Mouse (Mus musculus): ENCODE data around the gene Sat2.
A peak's percentile ranks its signal among the peaks of the same experiment; 100 is the strongest.

The Sat2 gene

DNA sequence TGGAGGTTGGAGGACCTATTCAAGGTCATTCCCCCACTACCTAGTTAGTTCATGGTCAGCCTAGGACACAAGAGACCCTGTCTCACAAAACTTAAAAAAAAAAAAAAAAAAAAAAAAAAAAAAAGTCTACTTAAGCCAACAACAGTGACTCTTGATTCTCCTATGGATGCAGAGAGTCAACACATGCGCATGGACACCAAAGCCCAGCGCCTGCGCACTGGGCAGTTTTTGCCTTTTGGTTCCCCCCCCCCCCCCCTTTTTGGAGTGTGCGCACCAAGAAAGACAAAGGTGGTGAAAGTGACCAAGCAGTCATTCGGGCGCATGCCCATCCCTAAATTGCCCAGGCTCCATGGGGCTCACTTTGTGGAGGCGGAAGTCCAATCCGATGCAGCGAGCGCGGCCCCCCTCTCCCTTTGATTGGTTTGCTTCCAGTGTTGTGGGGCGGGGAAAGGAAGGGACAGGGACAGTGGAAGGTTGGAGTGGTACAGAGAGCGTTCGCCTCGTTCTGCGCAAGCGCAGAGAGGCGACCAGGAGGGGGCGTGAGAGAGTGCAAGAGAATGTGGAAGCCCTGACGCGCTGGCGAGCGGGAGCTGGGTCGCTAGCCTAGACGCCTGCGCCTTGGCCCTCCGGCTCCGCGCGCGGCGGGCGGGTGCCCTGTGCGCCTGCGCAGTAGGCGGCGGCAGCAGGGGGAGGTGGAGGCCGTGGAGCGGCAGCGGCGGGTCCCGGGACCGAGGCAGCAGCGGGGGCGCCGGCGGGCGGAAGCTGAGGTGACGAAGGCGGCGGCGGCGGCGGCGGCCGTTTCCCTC is 10.7 kb downstream of the Sat2 start, which contains the start of gene Fxr2:
TSS of gene Fxr2 (plus strand) at position 707 of the 806 bp plus-strand sequence.
- peak; percentile 99 for DNase-seq (ENCODE audit: low read depth, low spot score)

GRCm38 (mm10) chr11:69633128-69633866 is 11.5 kb downstream of the Sat2 start:
- DNase-seq (ENCODE audit: low read depth, low spot score): no peak

DNA sequence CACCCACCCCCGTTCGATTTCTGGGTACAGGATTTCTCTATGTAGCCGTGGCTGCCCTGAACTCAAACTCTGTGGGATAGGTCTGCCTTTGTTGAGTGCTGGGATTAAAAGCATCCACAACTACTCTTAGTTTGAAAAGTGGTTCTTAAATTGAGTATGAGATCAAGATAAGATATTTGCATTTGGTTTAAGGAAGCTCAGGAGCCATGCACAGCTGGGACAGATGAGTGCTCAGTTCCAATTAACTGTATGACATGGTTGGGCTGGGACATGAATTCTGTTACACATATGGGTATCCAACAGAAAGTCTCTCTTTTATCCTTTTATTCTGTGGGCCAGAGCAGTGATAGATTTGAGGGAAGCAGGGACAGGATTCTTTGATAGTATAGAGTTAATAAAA is 13.6 kb downstream of the Sat2 start:
- no peak for DNase-seq (ENCODE audit: low read depth, low spot score)

DNA sequence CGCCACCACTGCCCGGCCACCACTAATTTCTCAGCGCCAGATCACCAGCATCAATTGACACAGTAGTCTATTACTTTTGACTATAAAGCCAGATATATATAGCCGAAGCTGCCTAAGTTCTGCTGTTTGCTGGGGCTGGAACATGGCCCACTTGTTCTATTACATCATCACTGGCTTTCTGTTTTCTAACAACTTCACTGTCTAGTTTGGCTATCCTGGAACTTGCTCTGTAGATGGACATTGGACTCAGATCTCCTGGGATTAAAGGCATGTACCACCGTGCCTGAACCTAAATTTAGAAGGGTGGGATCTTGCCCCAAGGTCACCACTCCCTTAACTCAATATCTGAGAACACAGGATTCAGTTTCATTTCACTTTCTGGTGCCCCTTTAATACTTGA is 24.0 kb downstream of the Sat2 start:
- no peak for DNase-seq (ENCODE audit: low read depth, low spot score)

- no peak for DNase-seq (ENCODE audit: low read depth, low spot score)
These were observed 31.6 kb downstream of the Sat2 start for GRCm38 (mm10) chr11:69653399-69653798.

DNA sequence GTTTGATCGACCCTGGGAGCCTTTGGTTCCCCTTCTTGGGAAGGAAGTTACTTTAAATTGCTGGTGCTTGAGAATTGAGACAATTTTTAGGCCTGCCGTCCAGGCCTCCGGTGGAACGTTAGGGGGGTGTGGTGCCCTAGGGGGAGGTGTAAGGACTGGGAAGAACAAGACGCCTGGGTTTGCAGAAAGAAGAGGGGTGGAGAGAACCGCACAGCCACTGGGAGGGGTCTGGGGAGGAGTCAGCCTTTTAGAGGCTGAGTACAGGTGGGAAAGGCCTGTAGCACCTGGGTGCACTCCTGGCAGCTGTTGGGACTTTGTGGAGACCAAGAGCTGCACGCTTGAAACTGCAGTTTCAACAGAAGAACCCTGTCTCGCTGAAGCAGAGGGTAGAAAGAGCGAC is 32.9 kb downstream of the Sat2 start:
- no peak for DNase-seq (ENCODE audit: low read depth, low spot score)

DNA sequence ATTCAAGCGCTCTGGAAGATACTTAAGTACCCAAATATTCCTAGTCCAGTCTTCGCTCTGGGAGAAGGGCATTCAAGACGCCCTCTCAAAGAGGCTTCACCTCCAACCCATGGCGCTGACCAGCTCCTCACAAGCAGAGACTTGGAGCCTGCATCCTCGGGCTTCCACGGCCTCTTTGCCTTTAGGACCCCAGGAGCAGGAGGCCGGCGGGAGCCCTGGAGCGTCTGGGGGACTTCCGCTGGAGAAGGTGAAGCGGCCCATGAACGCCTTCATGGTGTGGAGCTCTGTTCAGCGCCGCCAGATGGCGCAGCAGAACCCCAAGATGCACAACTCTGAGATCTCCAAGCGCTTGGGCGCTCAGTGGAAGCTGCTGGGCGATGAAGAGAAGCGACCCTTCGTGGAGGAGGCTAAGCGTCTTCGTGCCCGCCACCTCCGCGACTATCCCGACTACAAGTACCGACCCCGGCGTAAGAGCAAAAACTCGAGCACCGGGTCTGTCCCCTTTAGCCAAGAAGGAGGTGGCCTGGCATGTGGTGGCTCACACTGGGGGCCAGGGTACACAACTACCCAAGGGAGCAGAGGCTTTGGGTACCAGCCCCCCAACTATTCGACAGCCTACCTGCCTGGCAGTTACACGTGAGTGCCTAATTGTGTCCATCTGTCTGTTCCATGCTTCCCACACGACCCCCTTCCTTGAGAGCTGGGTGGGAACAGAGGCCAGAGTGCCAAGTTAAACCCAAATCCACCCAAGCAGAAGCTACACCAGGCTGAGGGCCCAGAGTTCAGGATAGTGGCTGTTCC is 33.6 kb downstream of the Sat2 start, which contains the start of gene Sox15:
TSS of gene Sox15 (plus strand) at position 51 of the 801 bp plus-strand sequence.
- no peak for DNase-seq (ENCODE audit: low read depth, low spot score)

DNA sequence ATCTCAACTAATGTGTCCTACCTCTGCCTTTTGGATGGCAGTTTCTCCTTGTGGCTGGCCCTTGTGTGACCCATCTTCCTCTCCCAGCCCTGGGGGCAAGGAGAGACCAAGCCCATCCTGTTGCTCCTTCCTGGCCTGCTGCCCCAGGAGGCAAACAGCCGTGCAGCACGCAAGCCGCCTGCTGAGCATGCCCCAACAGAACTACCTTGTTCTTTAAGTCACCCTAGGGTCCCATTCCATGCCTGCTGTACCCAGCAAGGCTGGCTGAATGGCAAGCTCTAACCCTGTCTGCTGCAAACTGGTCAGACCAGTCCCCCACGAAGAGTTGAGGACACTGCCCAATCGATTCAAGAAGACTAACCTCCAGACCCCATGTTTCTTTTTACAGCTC is 34.2 kb downstream of the Sat2 start:
- no peak for DNase-seq (ENCODE audit: low read depth, low spot score)

GRCm38 (mm10) chr11:69656617-69657461 is 35.0 kb downstream of the Sat2 start:
- DNase-seq (ENCODE audit: low read depth, low spot score): no peak

DNA sequence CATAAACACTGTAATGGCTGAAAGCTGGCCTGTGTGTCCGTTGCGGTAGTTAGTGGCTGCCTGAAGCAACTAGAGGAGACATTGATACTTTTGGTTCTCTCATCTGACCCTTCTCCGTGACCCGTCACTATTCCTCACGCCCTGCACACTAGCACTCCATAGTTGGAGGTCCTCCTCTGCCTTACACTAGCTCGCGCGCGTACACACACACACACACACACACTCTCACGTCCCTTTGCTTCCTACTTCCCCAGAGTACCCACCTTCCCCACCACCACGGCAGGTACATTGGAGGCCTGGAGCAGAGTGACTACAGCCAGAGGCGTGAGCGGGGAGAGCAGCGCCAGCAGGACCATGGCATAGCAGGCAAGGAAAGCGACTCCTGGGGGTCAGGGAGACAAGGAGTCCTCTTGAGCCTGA is 35.6 kb downstream of the Sat2 start:
- no peak for DNase-seq (ENCODE audit: low read depth, low spot score)

DNA sequence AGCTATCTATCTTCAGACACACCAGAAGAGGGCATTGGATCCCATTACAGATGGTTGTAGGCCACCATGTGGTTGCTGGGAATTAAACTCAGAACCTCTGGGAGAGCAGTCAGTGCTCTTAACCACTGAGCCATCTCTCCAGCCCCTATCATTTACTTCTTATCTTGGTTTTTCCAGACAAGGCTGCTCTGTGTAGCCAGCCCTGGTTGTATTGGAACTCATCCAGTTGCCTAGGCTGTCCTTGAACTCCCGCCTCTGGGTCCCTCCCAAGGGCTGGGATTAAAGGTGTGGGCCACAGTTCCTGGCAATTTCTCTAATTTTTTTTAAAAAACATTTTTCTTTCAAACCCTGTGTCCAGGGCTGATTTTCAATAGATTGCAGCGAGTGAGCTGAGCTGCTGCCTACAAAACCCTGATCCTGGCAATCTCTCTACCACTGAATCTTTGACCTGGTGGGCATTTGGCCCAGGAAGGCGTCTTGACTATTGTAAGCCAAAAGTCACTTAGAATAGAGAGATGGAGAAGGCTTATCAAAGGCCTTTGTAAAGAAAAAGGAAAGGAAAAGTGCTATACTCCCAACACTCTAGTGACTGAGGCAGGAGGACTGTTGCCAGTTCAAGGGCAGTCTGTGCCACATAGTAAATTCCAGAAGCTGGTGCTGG is 39.5 kb downstream of the Sat2 start:
- DNase-seq (ENCODE audit: low read depth, low spot score): no peak

DNA sequence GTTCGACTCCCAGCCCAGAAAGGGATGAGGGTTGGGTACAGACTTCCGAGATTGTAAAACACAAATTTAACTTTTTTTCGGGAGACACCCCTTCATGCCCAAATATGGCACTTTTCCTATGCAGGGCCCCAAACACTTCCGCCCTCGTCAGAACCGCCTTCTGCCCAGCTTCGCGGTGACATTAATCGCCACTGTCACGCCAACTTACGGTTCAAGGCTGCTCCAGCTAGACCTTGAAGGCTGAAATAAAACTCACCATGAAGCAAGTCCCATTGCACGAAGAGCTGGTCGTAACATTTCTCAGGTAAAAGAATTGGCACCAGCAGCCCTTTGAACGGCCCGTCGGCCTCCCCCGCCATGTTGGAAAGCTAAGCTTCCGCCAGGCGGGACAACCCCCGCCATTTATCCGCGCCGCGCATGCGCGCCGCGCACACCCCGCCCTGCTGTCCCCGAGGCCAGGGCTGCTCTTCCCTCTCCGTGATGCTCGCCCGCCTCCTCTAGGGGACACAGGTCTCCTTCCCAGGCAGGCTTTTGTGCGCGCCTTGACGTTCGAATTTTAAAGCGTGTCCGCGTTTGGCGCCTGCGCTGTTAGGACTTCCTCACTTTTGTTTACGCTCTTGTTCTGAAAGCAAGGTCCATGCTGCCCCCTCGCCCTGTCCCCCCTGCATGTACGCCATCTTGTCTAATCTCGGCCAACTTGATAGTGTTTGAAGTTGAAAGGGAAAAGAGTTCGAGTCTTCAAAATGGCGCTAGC is 40.6 kb downstream of the Sat2 start, which contains the start of gene Mpdu1:
TSS of gene Mpdu1 (minus strand) at position 430 of the 754 bp plus-strand sequence.
- peak; percentile 90 for DNase-seq (ENCODE audit: low read depth, low spot score)

DNA sequence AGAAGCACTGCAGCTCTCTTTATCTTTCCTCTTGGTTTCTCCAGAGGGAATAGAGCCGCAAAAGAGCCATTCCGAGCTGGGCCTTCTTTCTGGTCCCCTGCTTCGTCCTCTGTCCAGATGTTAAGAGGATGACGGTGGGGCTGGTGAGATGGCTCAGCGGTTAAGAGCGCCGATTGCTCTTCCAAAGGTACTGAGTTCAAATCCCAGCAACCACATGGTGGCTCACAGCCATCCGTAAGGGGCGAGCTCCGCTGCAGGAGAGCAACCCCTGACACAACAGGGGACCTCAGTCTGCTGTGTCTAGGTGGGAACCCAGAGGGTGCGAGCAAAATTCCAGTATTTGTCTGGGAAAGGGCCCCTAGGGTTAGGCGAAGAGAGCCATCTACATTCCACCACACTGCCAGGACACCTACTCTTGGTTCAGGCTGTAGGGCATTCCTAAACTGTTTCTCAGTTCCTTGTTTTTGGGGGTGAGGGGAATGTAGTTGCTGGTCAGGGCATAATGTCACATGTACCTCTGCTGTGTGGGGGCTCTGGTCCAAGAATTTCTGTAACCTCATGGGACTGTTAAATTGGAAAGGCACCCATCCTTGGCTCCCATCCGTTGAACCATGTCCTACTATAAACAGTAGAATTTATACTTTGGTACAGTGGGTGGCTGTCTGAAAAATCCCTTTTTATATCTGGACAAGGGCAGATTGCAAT is 41.3 kb downstream of the Sat2 start:
- DNase-seq (ENCODE audit: low read depth, low spot score): no peak

- DNase-seq (ENCODE audit: low read depth, low spot score): no peak
These were observed 42.0 kb downstream of the Sat2 start for GRCm38 (mm10) chr11:69663795-69664194.

GRCm38 (mm10) chr11:69664841-69665240 is 43.0 kb downstream of the Sat2 start:
- no peak for DNase-seq (ENCODE audit: low read depth, low spot score)

DNA sequence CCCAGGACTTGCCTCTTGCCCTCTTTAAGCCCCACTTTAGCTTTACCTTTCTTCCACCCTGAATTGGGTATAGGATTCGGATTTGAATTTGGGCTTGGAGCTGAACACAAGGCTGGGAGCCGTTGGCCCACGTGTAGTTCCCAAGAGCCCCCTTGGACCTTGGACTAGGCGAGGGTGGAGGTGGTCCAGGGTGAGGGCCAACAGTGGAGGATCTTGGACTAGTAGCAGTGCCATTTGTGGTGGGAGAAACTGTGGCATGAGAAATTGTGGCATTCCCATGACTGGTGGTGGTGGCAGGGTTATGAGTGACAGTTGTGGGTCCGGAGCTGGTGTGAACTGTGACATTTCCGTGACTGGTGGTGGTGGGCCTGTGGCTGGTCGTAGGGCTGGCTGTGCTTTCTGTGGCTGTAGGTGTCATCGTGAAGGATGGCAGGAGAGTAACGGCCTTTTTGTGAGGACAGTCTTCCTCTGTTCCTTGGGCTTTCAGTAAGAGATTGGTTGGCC is 43.7 kb downstream of the Sat2 start:
- no peak for DNase-seq (ENCODE audit: low read depth, low spot score)

- DNase-seq (ENCODE audit: low read depth, low spot score): no peak
These were observed 44.3 kb downstream of the Sat2 start, which contains the start of gene Cd68 for GRCm38 (mm10) chr11:69665961-69666664. Cd68 (minus strand) TSS chr11:69666153.

DNA sequence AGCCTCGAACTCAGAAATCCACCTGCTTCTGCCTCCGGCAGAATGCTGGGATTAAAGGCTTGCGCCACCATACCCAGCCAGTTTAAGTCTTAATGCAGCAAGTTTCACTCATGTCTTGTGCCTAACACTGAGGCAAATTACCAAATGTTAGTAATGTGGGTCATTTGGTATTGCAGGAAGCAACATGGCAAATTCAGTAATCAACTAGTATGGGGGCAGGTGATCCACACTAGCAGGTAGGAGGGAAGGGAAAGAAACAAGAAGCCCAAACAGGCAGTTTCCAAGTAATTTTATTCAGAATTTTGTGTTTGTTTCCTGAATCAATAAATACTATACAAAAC is 44.8 kb downstream of the Sat2 start:
- no peak for DNase-seq (ENCODE audit: low read depth, low spot score)
